Mouse (Mus musculus) olfactory bulb, adult 2 months (tissue): Measurements from ENCODE around the gene Bach2.

Source experiments
- CTCF ChIP-seq: fragments of 200-500 bp; IDR thresholded peaks from 2 replicates; pipeline ENCODE4 v1.5.1; 2012; ENCODE audit warnings: low read depth, mild to moderate bottlenecking, low read length, moderate library complexity; ENCODE audit not compliant: insufficient read depth
- POLR2A ChIP-seq: fragments of 200-500 bp; IDR thresholded peaks from 2 replicates; pipeline ENCODE4 v1.6.1; 2012; ENCODE audit warnings: mild to moderate bottlenecking, low read depth, low read length, moderate library complexity; ENCODE audit not compliant: insufficient read depth

GRCm38 (mm10) chr4:32357996-32358600 lies 119.5 kb downstream of the Bach2 start:
- TF ChIP-seq CTCF (no peak), POLR2A (no peak)
